Mouse (Mus musculus): Measurements from ENCODE around the gene Mylk.
A peak's percentile ranks its signal among the peaks of the same experiment; 100 is the strongest.

The Mylk gene

GRCm38 (mm10) chr16:34902761-34903160, 157.8 kb downstream of the Mylk start:
- no peak for DNase-seq (ENCODE audit: low spot score)

DNA sequence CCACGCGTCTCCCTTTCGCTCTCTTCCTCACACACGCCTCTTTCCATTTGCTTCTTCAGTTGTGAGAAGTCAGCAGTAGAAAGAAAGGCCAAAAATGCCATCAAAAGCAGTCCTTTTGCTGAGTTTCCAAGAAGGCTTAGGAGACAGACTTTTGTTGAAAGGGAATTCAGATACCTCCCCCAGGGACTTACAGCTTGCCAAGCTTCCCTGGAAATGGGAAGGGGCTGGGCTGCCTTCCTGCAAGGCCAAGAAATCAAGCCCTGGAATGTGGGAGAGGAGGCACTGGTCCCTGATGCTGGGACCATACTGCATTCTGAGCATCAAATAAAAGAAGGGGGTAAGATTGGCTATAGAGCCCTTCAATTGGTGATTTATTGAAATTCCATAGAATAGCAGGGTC, 159.9 kb downstream of the Mylk start:
- no peak for DNase-seq (ENCODE audit: low spot score)

GRCm38 (mm10) chr16:34909437-34909836, 164.4 kb downstream of the Mylk start:
- no peak for DNase-seq (ENCODE audit: low spot score)

DNA sequence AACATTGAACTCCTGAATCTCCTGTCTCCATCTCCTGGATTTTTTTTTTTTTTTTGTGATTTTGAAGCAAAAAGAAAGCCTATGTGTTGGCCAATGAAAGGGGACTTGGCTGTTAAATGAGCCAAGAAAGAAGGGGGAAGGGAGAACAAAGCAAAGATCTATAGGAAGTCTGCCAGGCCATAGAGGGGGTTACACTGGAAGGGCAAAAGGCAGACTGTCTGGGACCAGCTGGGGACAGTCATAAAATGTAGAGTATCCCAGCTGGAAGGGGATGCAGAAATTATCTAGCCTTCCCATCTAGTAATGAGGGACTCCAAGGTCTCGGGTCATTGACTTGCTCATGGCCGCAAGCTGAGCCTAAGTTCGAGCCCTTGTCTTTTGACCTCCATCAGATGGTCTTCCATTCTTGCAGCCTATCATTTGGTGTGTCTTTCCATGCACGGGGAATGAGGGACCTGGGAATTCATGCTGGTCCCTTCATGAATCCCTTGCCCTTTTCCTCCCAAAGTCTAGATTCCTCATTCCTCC, 172.4 kb downstream of the Mylk start:
- DNase-seq (ENCODE audit: low spot score): no peak

GRCm38 (mm10) chr16:34920182-34920581, 175.2 kb downstream of the Mylk start:
- peak; percentile 40 for DNase-seq (ENCODE audit: low spot score)

- no peak for DNase-seq (ENCODE audit: low spot score)
Measured at GRCm38 (mm10) chr16:34920868-34921267, 175.9 kb downstream of the Mylk start.

DNA sequence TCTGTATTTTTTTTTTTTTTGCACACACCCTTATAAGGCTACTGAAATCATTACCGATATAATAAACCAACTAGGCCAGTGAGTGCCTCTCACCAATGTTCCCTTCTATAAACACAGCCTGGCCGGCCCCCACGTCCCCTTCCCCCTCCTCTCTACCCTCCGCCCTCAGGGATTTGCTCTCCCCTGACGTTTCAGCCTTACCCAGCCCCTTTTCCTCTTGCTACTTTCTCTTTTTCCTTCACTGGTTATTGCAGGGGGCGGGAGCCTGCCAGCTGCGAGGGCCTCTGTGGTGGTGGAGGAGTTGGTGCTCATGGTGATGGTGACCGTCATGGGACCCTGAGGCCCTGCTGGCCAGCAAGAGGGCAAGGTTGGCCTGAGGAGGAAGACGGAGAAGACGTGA, 176.3 kb downstream of the Mylk start:
- DNase-seq (ENCODE audit: low spot score): no peak

DNA sequence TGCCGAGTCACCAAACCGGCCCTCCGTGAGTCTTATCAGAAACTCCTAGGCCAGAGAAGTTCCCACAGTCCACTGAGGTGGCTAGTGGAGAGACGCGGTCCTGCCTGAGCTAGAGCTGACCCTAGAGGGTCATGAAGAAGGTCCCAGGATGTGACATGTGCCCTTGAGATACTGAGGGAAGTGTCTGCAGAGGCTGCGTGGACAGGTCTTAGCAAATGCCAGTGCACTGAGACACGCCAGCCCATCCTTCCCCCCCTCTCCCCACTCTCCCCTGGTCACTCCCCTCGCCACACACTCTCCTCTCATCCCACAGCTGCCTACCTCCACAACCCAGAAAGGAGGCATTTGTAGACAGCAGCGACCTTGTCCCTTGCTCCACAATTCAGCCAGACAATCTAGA, 178.6 kb downstream of the Mylk start:
- DNase-seq (ENCODE audit: low spot score): no peak

DNA sequence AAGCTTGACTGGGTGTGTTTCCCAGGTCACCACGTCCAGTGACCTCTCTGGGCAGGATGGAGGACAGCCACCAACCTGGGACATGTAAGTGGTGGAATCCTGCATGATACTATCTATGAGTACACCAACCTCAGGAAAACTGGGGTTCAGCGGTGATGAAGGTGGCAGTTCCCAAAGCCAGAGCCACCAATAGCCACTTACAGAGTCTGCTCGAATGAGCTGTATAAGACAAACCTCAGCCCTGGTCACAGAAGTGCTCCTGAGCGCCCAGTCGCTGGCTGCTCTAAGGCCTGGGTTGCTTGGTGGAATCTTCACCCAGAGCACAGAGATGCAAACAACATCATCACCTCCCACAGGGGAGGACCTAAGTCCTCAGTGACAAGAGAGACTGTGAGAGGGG, 179.3 kb downstream of the Mylk start:
- no peak for DNase-seq (ENCODE audit: low spot score)

DNA sequence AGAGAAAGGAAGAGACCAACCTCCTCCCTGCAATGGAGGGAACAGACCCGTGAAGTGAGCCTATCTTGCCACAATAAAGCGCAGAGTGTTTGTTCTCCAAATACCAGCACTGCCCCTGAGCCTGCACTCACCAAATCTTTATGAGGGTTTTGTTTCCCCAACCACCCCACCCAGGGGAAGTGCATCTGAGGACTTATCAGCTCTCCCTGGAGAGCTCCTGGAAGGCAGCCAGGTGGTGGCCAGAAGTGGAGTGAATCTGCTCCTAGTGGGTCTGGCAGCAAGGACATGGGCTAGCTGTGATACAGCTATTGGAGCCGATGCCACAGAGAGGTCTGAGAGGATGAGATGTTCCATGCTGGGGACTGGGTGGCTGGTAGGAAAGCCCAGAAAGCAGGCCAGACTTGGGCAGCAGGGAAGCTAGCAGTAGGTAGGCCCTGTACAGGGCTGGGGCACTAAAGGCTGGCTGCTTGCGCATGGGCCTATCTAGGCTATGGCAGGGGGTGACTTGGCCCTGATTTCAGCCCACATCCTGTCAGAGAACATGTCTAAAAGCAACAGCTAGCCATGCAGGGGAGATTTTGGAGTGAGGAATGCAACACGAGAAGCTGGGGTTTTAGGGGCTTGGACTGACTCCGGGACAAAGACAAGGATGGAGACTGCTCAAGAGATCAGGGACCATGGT, 180.1 kb downstream of the Mylk start:
- DNase-seq (ENCODE audit: low spot score): peak; percentile 45

GRCm38 (mm10) chr16:34926531-34927435, 181.8 kb downstream of the Mylk start:
- no peak for DNase-seq (ENCODE audit: low spot score)

DNA sequence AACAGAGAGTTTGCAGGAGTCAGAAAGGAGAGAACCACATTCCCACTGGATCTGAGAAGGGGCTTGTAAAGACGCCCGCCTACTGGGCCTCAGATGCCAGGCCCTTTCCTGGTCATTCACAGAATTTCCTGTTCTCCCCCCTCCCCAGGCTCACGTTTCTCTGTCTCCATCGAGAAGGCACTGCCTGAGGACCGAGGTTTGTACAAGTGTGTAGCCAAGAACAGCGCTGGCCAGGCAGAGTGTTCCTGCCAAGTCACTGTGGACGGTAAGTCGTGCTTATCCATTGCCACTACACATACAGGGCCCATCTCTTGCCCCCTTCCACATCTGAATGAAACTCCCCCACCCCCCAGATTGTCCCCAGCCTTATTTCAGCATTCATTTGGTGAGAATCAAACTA, 184.7 kb downstream of the Mylk start:
- no peak for DNase-seq (ENCODE audit: low spot score)

GRCm38 (mm10) chr16:34930110-34930509, 185.1 kb downstream of the Mylk start:
- no peak for DNase-seq (ENCODE audit: low spot score)

GRCm38 (mm10) chr16:34931306-34931705, 186.3 kb downstream of the Mylk start:
- no peak for DNase-seq (ENCODE audit: low spot score)

GRCm38 (mm10) chr16:34933173-34933572, 188.2 kb downstream of the Mylk start:
- DNase-seq (ENCODE audit: low spot score): no peak

GRCm38 (mm10) chr16:34934486-34934885, 189.5 kb downstream of the Mylk start:
- DNase-seq (ENCODE audit: low spot score): no peak

GRCm38 (mm10) chr16:34935514-34936338, 190.7 kb downstream of the Mylk start:
- no peak for DNase-seq (ENCODE audit: low spot score)

DNA sequence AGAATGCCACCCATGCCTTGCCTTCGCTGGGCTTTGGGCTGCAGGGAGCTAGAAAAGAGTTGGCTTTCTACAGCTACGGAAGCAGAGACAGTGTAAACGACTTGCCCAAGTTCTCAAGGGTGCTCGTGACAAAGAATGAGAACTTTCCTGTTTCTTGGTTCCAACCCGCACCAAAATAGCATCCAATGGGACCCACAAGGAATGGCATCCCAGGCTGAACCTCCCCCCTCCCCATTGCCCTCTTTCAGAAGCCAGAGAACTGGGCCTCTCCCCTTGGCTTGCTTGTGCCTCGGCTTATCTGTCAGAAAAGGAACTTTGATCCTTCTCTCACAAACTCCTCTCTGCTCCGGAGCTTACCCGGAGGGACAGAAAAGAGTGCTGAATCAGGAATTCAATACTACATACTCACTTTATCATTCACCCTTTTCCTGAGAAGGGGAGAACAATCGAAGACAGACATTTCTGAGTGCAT, 191.4 kb downstream of the Mylk start:
- no peak for DNase-seq (ENCODE audit: low spot score)

DNA sequence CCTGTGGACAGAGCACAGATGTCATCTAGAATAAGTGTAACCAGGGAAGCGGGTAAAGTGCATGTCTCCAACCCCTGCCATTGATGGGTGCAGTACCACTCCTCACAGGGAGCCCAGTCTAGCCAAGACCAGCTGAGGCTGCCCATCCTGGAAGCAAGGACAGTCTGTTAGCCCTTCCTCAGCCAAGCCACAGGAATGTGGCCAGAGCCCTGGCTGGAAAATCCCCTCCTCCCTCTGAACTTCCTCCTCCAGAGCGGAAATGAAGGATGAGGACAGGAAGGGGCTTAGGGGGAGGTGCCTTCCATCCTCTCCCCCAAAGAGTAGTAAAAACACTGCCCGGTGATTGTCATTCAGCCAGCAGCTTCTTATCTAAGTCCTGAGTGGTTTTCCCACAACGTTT, 192.6 kb downstream of the Mylk start:
- no peak for DNase-seq (ENCODE audit: low spot score)

DNA sequence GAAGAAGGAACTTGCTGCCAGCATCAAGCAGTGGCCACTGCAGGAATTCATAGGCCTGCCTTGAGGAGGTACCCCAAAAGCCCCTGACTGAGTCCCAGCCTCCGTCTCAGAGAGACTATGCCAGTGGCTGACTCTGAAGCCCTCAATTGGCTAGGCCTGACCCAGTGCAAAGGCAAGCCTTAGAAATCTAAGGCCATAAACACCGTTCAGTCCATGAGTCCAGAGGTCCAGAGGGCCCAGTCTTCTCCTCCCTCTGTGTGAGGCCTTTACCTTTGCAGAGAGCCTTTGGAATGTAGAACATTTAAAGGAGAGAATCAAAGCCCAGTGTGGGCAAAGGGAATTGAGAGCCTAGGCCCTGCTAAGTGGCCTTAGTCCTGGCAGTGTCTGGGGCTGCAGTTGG, 193.2 kb downstream of the Mylk start:
- no peak for DNase-seq (ENCODE audit: low spot score)

GRCm38 (mm10) chr16:34939951-34940350, 194.9 kb downstream of the Mylk start:
- no peak for DNase-seq (ENCODE audit: low spot score)

DNA sequence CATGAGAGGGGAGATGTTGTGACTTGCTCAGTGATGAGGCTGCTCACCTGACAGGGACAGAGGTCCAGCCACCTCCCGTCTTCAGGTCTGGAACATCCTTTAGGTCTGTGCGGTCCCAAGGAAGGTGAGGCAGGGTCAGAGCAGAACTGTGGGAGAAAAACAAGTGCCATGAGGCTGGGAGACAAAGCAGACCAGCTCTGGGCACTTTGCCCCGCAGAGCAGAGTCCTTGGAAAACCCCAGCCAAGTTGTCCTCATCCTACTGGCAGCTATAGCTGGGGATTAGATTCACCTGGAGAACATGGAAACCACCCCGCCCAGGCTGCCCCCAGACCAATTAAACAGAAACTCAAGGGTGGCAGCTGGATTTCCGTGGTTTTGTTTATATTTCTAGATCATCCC, 195.4 kb downstream of the Mylk start:
- no peak for DNase-seq (ENCODE audit: low spot score)
